16 mouse cellular contexts compared by ENCODE assay signal in the genomic region with DNA sequence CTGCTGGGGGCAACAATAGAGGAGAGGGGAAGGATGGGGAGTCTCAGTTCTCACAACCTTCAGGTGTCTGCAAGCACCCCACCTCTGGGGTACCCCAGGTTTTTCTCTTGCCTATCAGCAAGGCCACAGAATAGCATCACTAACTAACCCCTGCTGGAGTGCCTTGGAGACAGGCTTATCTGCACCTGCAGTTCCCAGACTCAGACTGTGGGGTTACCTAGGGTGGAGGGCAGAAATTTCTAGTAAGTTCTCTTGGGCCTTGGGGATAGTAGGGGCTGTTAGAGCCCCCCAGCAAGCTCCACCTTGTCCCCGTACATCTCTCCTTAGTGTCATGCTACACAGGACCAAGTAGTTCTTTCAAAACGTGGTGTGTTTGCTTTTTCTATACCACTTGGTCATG.
DNase-seq lines count a peak whose midpoint lies in the region; ATAC-seq lines count a peak whose summit lies in the region.
"Had no signal": no experiment of that assay in that cellular context is flagged by ENCODE, and none has a peak within 500 bp of the region (broad histone marks: within the 10 kb centered on the region; RNA-seq: fewer than 3 reads in every experiment).

No protein-coding gene starts in this region.

- no peak for DNase-seq in heart, postnatal 10 days
- DNase-seq in midbrain, embryonic 10.5 days (ENCODE audit: low spot score), result no peak
- DNase-seq in midbrain, embryonic 14.5 days, result no peak
- DNase-seq in right cerebral cortex, postnatal 4 days, result no peak
- no peak for DNase-seq in cerebellum, adult 18-20 months
- DNase-seq: adrenal gland, postnatal 25 days; B cell, adult 2 months; cerebellum, adult 9-11 months; kidney, postnatal 14 days; right cerebral cortex, postnatal 25 days had no signal

- H3K4me3 ChIP-seq in heart, embryonic 12.5 days, result no peak overlapping the region; the same call in 1 of the 2 replicates
- H3K4me3 ChIP-seq in midbrain, embryonic 10.5 days, result peak overlapping the region; percentile 31; the same call in 1 of the 2 replicates
- no peak overlapping the region for H3K4me3 ChIP-seq in midbrain, embryonic 14.5 days (replicated peaks; ENCODE audit: low read depth, low read length)
- no peak overlapping the region; the same call in 1 of the 2 replicates for H3K4me3 ChIP-seq in limb, embryonic 15.5 days
- no peak overlapping the region for H3K4me3 ChIP-seq in neural tube, embryonic 14.5 days (ENCODE audit: low read depth, low read length)
- H3K4me3 ChIP-seq: erythroblast, embryonic 14.5 days; liver, embryonic 15.5 days had no signal

- peak overlapping the region; percentile 62 for H3K4me2 ChIP-seq in heart, embryonic 12.5 days
- no peak overlapping the region for H3K4me2 ChIP-seq in midbrain, embryonic 14.5 days (ENCODE audit: low read length)
- H3K4me2 ChIP-seq in limb, embryonic 15.5 days, result 0 out of 2 replicates have a peak overlapping the region, but pooled peaks have one; percentile 26
- H3K4me2 ChIP-seq in neural tube, embryonic 14.5 days (ENCODE audit: low read depth, low read length), result no peak overlapping the region

- no peak overlapping the region for H3K9ac ChIP-seq in heart, embryonic 12.5 days
- H3K9ac ChIP-seq in midbrain, embryonic 14.5 days (replicated peaks; ENCODE audit: low read length), result no peak overlapping the region
- no peak overlapping the region for H3K9ac ChIP-seq in limb, embryonic 15.5 days
- H3K9ac ChIP-seq in neural tube, embryonic 14.5 days (replicated peaks; ENCODE audit: low read depth, low read length), result no peak overlapping the region
- H3K9ac ChIP-seq: liver, embryonic 15.5 days had no signal

- H3K27ac ChIP-seq in heart, embryonic 12.5 days (ENCODE audit: poor library complexity, severe bottlenecking), result no peak overlapping the region
- H3K27ac ChIP-seq in midbrain, embryonic 10.5 days (replicated peaks), result peak overlapping the region; percentile 24
- no peak overlapping the region for H3K27ac ChIP-seq in midbrain, embryonic 14.5 days (replicated peaks; ENCODE audit: low read depth, low read length)
- no peak overlapping the region for H3K27ac ChIP-seq in limb, embryonic 15.5 days
- no peak overlapping the region for H3K27ac ChIP-seq in neural tube, embryonic 14.5 days (ENCODE audit: low read depth, low read length)
- H3K27ac ChIP-seq: liver, embryonic 15.5 days had no signal

- no peaks in the 10 kb centered on the region for H3K36me3 ChIP-seq in heart, embryonic 12.5 days
- H3K36me3 ChIP-seq in midbrain, embryonic 10.5 days, result no peaks in the 10 kb centered on the region
- H3K36me3 ChIP-seq in midbrain, embryonic 14.5 days (ENCODE audit: control insufficient read depth, insufficient read depth, low read length), result no peaks in the 10 kb centered on the region
- no peaks in the 10 kb centered on the region for H3K36me3 ChIP-seq in limb, embryonic 15.5 days
- H3K36me3 ChIP-seq in neural tube, embryonic 14.5 days (ENCODE audit: control insufficient read depth, insufficient read depth, low read length), result no peaks in the 10 kb centered on the region
- H3K36me3 ChIP-seq: liver, embryonic 15.5 days had no signal

- H3K27me3 ChIP-seq in heart, embryonic 12.5 days (replicated peaks), result peaks cover 13% of the 10 kb centered on the region
- peaks cover 94% of the 10 kb centered on the region for H3K27me3 ChIP-seq in midbrain, embryonic 10.5 days (ENCODE audit: low read depth, poor library complexity, severe bottlenecking)
- H3K27me3 ChIP-seq in midbrain, embryonic 14.5 days (ENCODE audit: control insufficient read depth, insufficient read depth, low read length), result peaks cover 65% of the 10 kb centered on the region
- H3K27me3 ChIP-seq in limb, embryonic 15.5 days, result 0 out of 2 replicates have a peak, but pooled peaks cover 6% of the 10 kb centered on the region
- H3K27me3 ChIP-seq in neural tube, embryonic 14.5 days (ENCODE audit: control insufficient read depth, insufficient read depth, low read length), result peaks cover 53% of the 10 kb centered on the region

- no peaks in the 10 kb centered on the region for H3K9me3 ChIP-seq in heart, embryonic 12.5 days (replicated peaks)
- no peaks in the 10 kb centered on the region for H3K9me3 ChIP-seq in midbrain, embryonic 10.5 days (replicated peaks)
- no peaks in the 10 kb centered on the region for H3K9me3 ChIP-seq in midbrain, embryonic 14.5 days (ENCODE audit: control insufficient read depth, low read length)
- no peaks in the 10 kb centered on the region for H3K9me3 ChIP-seq in limb, embryonic 15.5 days
- no peaks in the 10 kb centered on the region for H3K9me3 ChIP-seq in neural tube, embryonic 14.5 days (ENCODE audit: control insufficient read depth, low read length)
- H3K9me3 ChIP-seq: liver, embryonic 15.5 days had no signal

- intact Hi-C loops in heart, postnatal 10 days (cut with DNase I), result no loop called here

- no peak for ATAC-seq in heart, embryonic 12.5 days (ENCODE audit: insufficient number of reproducible peaks, low FRiP score)
- ATAC-seq in midbrain, embryonic 14.5 days (ENCODE audit: low FRiP score, low TSS enrichment), result no peak
- ATAC-seq in limb, embryonic 15.5 days (ENCODE audit: insufficient number of reproducible peaks, low FRiP score, low TSS enrichment, low read depth), result no peak
- ATAC-seq in neural tube, embryonic 14.5 days (ENCODE audit: low read depth), result peak; percentile 47
- ATAC-seq: Patski had no signal

- H3K4me1 ChIP-seq in heart, embryonic 12.5 days (replicated peaks), result peaks cover 21% of the 10 kb centered on the region
- H3K4me1 ChIP-seq in midbrain, embryonic 10.5 days, result peaks cover 56% of the 10 kb centered on the region
- peaks cover 21% of the 10 kb centered on the region for H3K4me1 ChIP-seq in midbrain, embryonic 14.5 days (ENCODE audit: control insufficient read depth, insufficient read depth, low read length)
- H3K4me1 ChIP-seq in limb, embryonic 15.5 days, result peaks cover 21% of the 10 kb centered on the region
- peaks cover 11% of the 10 kb centered on the region for H3K4me1 ChIP-seq in neural tube, embryonic 14.5 days (ENCODE audit: control insufficient read depth, insufficient read depth, low read length)

- WGBS in heart, embryonic 12.5 days, result 45% methylated on average over 2 of the region's 2 CpGs
- WGBS in midbrain, embryonic 10.5 days, result 40% methylated on average over 2 of the region's 2 CpGs
- WGBS in midbrain, embryonic 14.5 days, result 32% methylated on average over 2 of the region's 2 CpGs
- WGBS in limb, embryonic 15.5 days, result 32% methylated on average over 2 of the region's 2 CpGs
- 12% methylated on average over 2 of the region's 2 CpGs for WGBS in neural tube, embryonic 14.5 days

Comparison
In these comparisons a context has a peak if more than half of its experiments do, and no peak if none do; other contexts are left out.
1. H3K4me2 ChIP-seq: peak in heart, embryonic 12.5 days (single experiment) and limb, embryonic 15.5 days (single experiment); none in midbrain, embryonic 14.5 days (single experiment) and neural tube, embryonic 14.5 days (single experiment).